Mouse (Mus musculus): ENCODE results near the gene Lsm5.

Gene Lsm5

DNA sequence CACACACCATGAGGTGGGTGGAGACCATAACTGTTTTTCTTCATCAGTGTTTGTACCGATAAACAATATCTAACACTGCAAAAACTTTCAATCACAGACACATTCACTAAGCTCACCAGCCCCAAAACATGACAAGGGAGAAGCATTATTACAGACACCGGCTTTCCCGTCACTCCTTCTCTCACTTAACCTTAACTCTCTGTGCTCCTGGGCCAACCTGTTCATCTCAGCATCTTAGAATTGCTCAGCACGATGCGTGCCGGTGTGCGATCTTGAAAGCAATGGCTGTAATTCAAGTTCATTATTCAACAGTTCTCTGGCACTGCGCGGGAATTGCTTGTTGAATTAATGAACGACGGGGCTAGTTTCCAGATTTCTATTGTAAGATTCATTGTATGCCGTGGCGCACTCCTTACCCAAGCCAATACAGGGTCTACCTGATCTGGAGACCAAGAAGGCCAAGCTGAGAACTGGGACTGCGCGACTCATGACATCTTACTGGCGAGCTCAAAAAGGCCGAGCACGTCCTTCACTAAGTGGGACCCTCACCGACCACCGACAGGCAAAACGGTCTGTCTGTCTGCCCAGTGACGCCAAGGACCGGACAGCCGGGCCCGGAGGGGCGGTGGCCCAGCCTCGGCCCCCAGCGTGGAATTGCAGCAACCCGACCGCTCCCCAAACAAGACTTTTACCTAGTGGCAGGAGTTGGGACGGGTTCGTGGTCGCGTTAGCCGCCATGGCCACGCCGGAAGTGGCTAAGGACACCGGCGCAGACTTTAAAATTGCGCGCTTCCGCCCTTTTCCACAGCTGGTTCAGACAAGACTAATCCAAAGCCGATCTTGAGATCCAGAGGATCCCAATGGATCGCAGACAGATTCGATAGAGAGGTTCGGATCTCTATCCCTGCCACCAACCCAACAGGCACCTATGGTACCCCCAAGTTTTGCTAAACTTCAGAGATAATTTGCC is at the start of gene Lsm5:
TSS of gene Lsm5 (minus strand) at position 780 of the 970 bp plus-strand sequence.
- DNase-seq = peak; percentile 79 to 81

GRCm38 (mm10) chr6:56753719-56754118 is 49.2 kb upstream of the Lsm5 start:
- no peak for DNase-seq

GRCm38 (mm10) chr6:56745950-56746543 is 41.5 kb upstream of the Lsm5 start:
- no peak for DNase-seq

DNA sequence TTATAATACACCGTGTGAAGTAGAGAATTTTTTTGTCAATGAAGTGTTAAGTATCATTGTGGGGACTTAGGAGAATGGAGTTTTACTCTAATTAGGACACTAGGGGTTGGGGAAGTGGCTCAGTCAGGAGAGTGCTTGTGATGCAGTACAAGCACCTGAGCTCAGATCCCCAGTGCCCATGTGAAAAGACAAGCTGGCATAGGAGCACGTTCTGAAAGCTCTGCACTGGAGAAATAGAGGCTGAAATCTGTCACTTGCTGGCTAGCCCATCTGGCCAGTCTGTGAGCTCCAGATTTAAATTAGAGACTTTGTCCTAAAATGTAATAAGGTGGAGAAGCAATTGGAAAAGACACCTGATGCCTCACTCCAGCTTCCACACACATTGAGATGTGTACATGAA is 28.0 kb upstream of the Lsm5 start:
- DNase-seq = no peak

DNA sequence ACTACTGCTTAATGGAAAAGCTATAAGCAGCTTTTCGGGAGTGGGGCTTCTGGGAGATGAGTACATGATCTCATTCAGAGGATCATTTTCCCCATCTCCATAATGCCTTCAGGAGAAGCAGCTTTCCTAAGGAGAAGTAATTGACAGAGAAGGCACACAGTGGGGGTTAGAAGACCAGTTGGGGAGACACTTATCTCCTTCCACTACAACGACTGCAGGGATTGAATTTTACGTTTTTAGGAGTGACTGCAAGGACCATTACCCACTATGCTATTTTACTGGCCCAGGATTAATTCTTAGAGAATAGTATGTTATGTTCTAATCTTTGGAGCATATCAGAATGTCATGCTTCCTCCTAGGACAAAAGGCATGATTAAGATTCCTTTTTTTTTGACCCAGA is 16.4 kb upstream of the Lsm5 start:
- no peak for DNase-seq

- DNase-seq = no peak
These were observed 14.6 kb upstream of the Lsm5 start for GRCm38 (mm10) chr6:56719071-56719470.

DNA sequence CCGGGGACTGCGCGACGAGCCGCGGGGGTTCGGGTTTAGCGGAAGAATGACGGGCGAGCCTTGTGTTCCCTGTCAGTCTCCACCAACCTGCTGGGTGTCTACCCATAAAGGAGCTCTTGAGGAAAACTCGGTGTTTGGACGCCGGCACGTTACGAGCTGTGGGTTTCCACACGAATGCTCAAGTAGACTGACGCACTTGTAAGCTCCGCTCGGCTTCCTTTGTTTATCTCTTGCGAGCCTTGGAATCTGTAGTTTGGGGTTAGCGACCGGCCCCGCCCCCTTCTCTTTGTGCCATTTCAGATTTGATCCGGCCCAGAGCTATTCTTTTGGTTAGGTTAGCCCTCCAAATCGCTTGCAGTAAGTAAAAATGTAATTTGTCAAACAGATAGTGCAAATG is 10.8 kb upstream of the Lsm5 start:
- DNase-seq = no peak

DNA sequence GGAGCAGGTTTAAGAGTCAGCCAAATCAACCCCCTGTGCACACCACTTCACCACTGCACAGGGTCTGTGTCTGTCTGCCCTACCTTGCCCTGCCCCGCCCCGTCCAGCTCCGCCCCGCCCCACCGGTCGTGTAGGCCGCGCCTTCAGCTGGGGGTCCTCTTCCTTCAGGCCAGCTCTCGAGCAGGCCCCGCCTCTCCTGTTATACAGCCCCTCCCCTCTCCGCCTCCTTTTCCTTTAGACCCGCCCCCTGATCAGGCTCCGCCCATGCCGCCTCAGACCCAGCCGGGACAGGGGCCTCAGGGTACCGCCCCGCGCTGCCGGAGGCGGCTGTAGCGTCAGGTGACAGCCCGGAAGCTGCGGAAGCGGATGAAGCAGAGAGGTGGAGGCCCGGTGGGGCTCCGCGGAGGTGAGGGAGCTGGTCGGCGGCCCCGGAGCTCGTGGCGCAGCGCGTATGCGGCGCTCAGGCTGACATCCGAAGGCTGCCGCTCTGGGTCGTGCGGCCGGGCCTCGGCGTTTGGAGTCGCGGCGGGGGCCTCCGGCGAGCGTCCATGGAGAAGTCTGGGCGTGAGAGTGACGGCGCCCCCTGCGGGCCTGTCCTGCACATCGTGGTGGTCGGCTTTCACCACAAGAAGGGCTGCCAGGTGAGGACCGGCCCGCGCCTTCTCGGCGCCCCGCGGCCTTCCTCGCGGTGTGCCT is 10.2 kb upstream of the Lsm5 start, which contains the start of gene Avl9:
TSS of gene Avl9 (plus strand) at position 326 of the 696 bp plus-strand sequence.
- peak; percentile 100 for DNase-seq

- no peak for DNase-seq
These were observed 9.7 kb upstream of the Lsm5 start for GRCm38 (mm10) chr6:56714186-56714573.

- DNase-seq = no peak
These were observed 12.1 kb downstream of the Lsm5 start for GRCm38 (mm10) chr6:56692445-56692844.

- DNase-seq = peak; percentile 36 to 52
These were observed 13.3 kb downstream of the Lsm5 start for GRCm38 (mm10) chr6:56691205-56691604.

DNA sequence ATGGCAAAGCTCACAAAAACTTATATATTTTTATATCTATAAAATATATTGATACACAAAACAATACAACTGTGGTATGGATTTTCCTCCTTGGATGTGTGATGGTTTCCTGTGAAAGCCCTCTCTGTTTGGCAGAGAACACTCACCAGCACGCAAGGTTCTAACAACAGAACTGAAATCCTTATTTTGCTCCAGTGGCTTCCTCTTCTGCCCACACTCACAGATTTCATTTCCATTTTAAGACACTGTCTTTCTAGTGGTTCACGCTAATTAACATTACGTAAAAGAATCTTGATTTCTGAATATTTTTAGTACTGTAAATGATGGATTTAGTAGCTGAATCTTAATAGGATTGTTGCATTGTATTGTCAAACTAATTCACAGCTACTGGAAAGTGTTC is 16.3 kb downstream of the Lsm5 start:
- DNase-seq = no peak

DNA sequence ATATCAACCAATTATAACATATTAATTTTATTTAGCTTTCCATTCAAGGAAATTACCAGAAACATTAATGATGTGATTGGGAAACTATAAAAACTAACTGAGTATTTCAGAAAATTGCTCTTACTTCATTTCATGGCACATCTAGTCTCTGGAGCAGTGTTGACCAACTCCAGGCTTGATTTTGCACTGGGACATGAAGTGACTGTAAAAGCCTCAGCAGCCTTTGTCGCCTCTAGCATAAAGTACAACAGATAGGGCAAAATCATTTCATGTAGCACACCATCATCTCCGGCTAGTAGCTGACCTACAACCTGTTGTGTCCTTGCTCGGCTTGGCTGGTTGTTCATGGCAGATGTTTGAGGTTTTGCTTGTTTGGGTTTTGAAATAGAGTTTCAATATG is 40.1 kb downstream of the Lsm5 start:
- no peak for DNase-seq

GRCm38 (mm10) chr6:56655393-56655792 is 49.1 kb downstream of the Lsm5 start:
- no peak for DNase-seq

GRCm38 (mm10) chr6:56652121-56652592 is 52.4 kb downstream of the Lsm5 start:
- DNase-seq = no peak
